Mouse (Mus musculus) CH12.LX (cell line): ENCODE measurements around the gene Pde3a. TPM values are rescaled to one million over a fixed set of nuclear protein-coding genes. Genes with fewer than 3 reads are reported as not detected.

Source experiments
- DNase-seq: peaks from one replicate; pipeline ENCODE4 v3.0.0-alpha.2; 2013; ENCODE audit errors: extremely low read depth
- H3K27ac ChIP-seq: 2 replicates; pipeline ENCODE4 v1.5.1; 2012; ENCODE audit warnings: low read depth, mild to moderate bottlenecking, control low read depth, moderate library complexity; ENCODE audit not compliant: insufficient read depth
- H3K27me3 ChIP-seq: replicated peaks from 2 replicates; pipeline ENCODE3; 2012; ENCODE audit warnings: inconsistent platforms
- H3K36me3 ChIP-seq, 2 experiments: replicated peaks in 1 of 2; 2 replicates each; pipeline versions ENCODE3 to v1.6.1; 2012; ENCODE audit warnings: inconsistent platforms in 1 of 2, low read length in 1 of 2, mild to moderate bottlenecking in 1 of 2, mixed read lengths in 1 of 2, moderate library complexity in 1 of 2; ENCODE audit not compliant: control insufficient read depth in 1 of 2, insufficient read depth in 1 of 2
- H3K4me1 ChIP-seq, 2 experiments: 2 replicates each; pipeline ENCODE4 v1.6.1; 2012; ENCODE audit warnings: inconsistent platforms in 1 of 2, moderate library complexity in 1 of 2; ENCODE audit not compliant: insufficient read depth in 2 of 2, control insufficient read depth in 1 of 2
- H3K4me2 ChIP-seq: 2 replicates; pipeline ENCODE4 v1.6.1; 2012; ENCODE audit warnings: low read depth, mild to moderate bottlenecking, control low read depth; ENCODE audit not compliant: poor library complexity, insufficient read depth, severe bottlenecking
- H3K4me3 ChIP-seq, 3 experiments: fragments of 150-350 bp in 1 of 3; sonication (generic) in 1 of 3; replicated peaks in 1 of 3; 2 replicates each; pipeline versions ENCODE3 to v1.5.1; 2011 to 2012; ENCODE audit warnings: low read depth in 2 of 3, low read length in 2 of 3, mild to moderate bottlenecking in 2 of 3, moderate library complexity in 2 of 3, control low read depth in 1 of 3, improper control_type of control experiment in 1 of 3, inconsistent platforms in 1 of 3, mixed read lengths in 1 of 3; ENCODE audit not compliant: poor library complexity in 1 of 3
- H3K79me2 ChIP-seq: replicated peaks from 2 replicates; pipeline ENCODE4 v1.6.1; 2012; ENCODE audit warnings: mild to moderate bottlenecking, moderate library complexity; ENCODE audit not compliant: control insufficient read depth, poor library complexity, insufficient read depth, severe bottlenecking; ENCODE audit errors: extremely low read depth
- H3K9ac ChIP-seq: 2 replicates; pipeline ENCODE4 v1.6.1; 2012; ENCODE audit warnings: low read depth, mild to moderate bottlenecking, control low read depth, moderate library complexity; ENCODE audit not compliant: insufficient read depth
- H3K9me3 ChIP-seq: replicated peaks from 2 replicates; pipeline ENCODE3; 2012; ENCODE audit warnings: low read length, inconsistent platforms, mixed read lengths
- BHLHE40 ChIP-seq: IDR thresholded peaks from 2 replicates; pipeline ENCODE4 v1.6.1; 2011; ENCODE audit warnings: mild to moderate bottlenecking, low read depth, low read length, improper control_type of control experiment
- CHD1 ChIP-seq: IDR thresholded peaks from 2 replicates; pipeline ENCODE4 v1.6.1; 2012; ENCODE audit warnings: low read depth, low read length, improper control_type of control experiment, inconsistent platforms
- CHD2 ChIP-seq: IDR thresholded peaks from 2 replicates; pipeline ENCODE4 v1.6.1; 2011; ENCODE audit warnings: low read length, improper control_type of control experiment
- CTCF ChIP-seq, 2 experiments: IDR thresholded peaks in 1 of 2; conservative IDR thresholded peaks in 1 of 2; 2 replicates each; pipeline ENCODE4 v1.5.1; 2011 to 2012; ENCODE audit warnings: low read depth in 2 of 2, low read length in 2 of 2, improper control_type of control experiment in 1 of 2, inconsistent platforms in 1 of 2, mild to moderate bottlenecking in 1 of 2, moderate library complexity in 1 of 2
- ELF1 ChIP-seq: IDR thresholded peaks from 2 replicates; pipeline ENCODE4 v1.6.1; 2014; ENCODE audit warnings: low read depth, mild to moderate bottlenecking, inconsistent platforms, low read length, improper control_type of control experiment
- ETS1 ChIP-seq: conservative IDR thresholded peaks from 2 replicates; pipeline ENCODE4 v1.6.1; 2012; ENCODE audit warnings: low read depth, mild to moderate bottlenecking, inconsistent platforms, low read length, improper control_type of control experiment, moderate library complexity
- JUND ChIP-seq: conservative IDR thresholded peaks from 2 replicates; pipeline ENCODE4 v1.6.1; 2011; ENCODE audit warnings: low read depth, low read length, improper control_type of control experiment
- KAT2A ChIP-seq: IDR thresholded peaks from 2 replicates; pipeline ENCODE4 v1.6.1; 2012; ENCODE audit warnings: low read length, improper control_type of control experiment, inconsistent platforms; ENCODE audit not compliant: insufficient replicate concordance
- MAFK ChIP-seq: IDR thresholded peaks from 2 replicates; pipeline ENCODE4 v1.6.1; 2011; ENCODE audit warnings: low read length, improper control_type of control experiment; ENCODE audit not compliant: insufficient replicate concordance
- MAZ ChIP-seq: IDR thresholded peaks from 2 replicates; pipeline ENCODE4 v1.6.1; 2012; ENCODE audit warnings: low read depth, mild to moderate bottlenecking, inconsistent platforms, low read length, improper control_type of control experiment, moderate library complexity
- MEF2A ChIP-seq: IDR thresholded peaks from 2 replicates; pipeline ENCODE4 v1.6.1; 2014; ENCODE audit warnings: low read depth, mild to moderate bottlenecking, inconsistent platforms, low read length, improper control_type of control experiment, borderline replicate concordance
- NELFE ChIP-seq: IDR thresholded peaks from 2 replicates; pipeline ENCODE4 v1.6.1; 2011; ENCODE audit warnings: low read depth, low read length, improper control_type of control experiment
- POLR2A ChIP-seq: IDR thresholded peaks from 2 replicates; pipeline ENCODE4 v1.6.1; 2011; ENCODE audit warnings: low read depth, mild to moderate bottlenecking, improper control_type of control experiment, low read length
- POLR2AphosphoS2 ChIP-seq: IDR thresholded peaks from 2 replicates; pipeline ENCODE4 v1.6.1; 2011; ENCODE audit warnings: low read depth, low read length, improper control_type of control experiment
- RCOR1 ChIP-seq: conservative IDR thresholded peaks from 2 replicates; pipeline ENCODE4 v1.6.1; 2012; ENCODE audit warnings: low read depth, mild to moderate bottlenecking, inconsistent platforms, low read length, improper control_type of control experiment
- SMC3 ChIP-seq: IDR thresholded peaks from 2 replicates; pipeline ENCODE4 v1.6.1; 2011; ENCODE audit warnings: low read depth, low read length, improper control_type of control experiment
- dilution Hi-C: fragments of 300-500 bp; cut with MboI; formaldehyde crosslinking; loops from 2 replicates; pipeline ENCODE4 v1.14.3; 2020; ENCODE audit warnings: low sequenced_read_pairs; ENCODE audit not compliant: extremely low pct_unique_long_range_greater_than_20kb, extremely low pct_ligation_motif_present
- in situ Hi-C: fragments of 300-500 bp; cut with MboI; formaldehyde crosslinking; loops from 3 replicates; pipeline ENCODE4 v1.14.3; 2019; ENCODE audit warnings: low sequenced_read_pairs, low pct_ligation_motif_present, low pct_unique_long_range_greater_than_20kb, mixed read lengths
- polyA plus RNA-seq: library from polyadenylated mRNA; unstranded; fragments of >175 nt; gene quantifications from 2 replicates; pipeline ENCODE4 v1.2.1, GENCODE M21; 2012; ENCODE audit warnings: low read depth; ENCODE audit not compliant: insufficient read length
- total RNA-seq, 2 experiments: library from RNA; depleted of rRNA; stranded (reverse); fragments of 300-350 nt in 1 of 2; fragments of >200 nt in 1 of 2; gene quantifications; 2 replicates each; pipeline ENCODE4 v1.2.3; 2012 to 2014

The Pde3a gene
- total and polyA plus RNA-seq, 3 experiments, result under 0.01 to 0.04 (median 0.03) TPM

- no peaks in the 10 kb centered on the region for H3K36me3 ChIP-seq
- no peak overlapping the region for H3K4me2 ChIP-seq
- no peak for TF ChIP-seq POLR2AphosphoS2
- no peak for TF ChIP-seq KAT2A
- TF ChIP-seq CHD1, result no peak
- no peaks in the 10 kb centered on the region for H3K27me3 ChIP-seq
- H3K4me1 ChIP-seq, result no peaks in the 10 kb centered on the region
- dilution Hi-C loops, result no loop called here
- no peaks in the 10 kb centered on the region for H3K9me3 ChIP-seq
- no peak overlapping the region for H3K27ac ChIP-seq
- in situ Hi-C loops, result no loop called here
- no peak overlapping the region for H3K9ac ChIP-seq
- no peaks in the 10 kb centered on the region for H3K79me2 ChIP-seq
- no peak for DNase-seq
- H3K4me3 ChIP-seq, result no peak overlapping the region
These were observed 24.6 kb downstream of the Pde3a start for GRCm38 (mm10) chr6:141273685-141274084.

GRCm38 (mm10) chr6:141281685-141282084 lies 32.6 kb downstream of the Pde3a start:
- in situ Hi-C loops, result no loop called here
- no peak overlapping the region for H3K4me2 ChIP-seq
- H3K4me1 ChIP-seq, result no peaks in the 10 kb centered on the region
- dilution Hi-C loops, result no loop called here
- no peak overlapping the region for H3K27ac ChIP-seq
- no peak for TF ChIP-seq MAZ
- no peak for TF ChIP-seq ELF1
- TF ChIP-seq BHLHE40, result no peak
- TF ChIP-seq CTCF (conservative IDR thresholded peaks at IDR 0.05 in 1 of 2, IDR thresholded peaks at IDR 0.05 in 1 of 2; ENCODE audit: low read depth in 2 of 2, low read length in 2 of 2), result no peak
- TF ChIP-seq KAT2A, result no peak
- TF ChIP-seq, all 38 proteins: peak for 0
- Histone ChIP-seq H3K36me3 (no peaks in the 10 kb centered on the region), H3K27me3 (no peaks in the 10 kb centered on the region), H3K9ac (no peak overlapping the region), H3K4me3 (no peak overlapping the region), H3K9me3 (no peaks in the 10 kb centered on the region), H3K79me2 (no peaks in the 10 kb centered on the region)
- DNase-seq, result no peak

GRCm38 (mm10) chr6:141282796-141283195 lies 33.7 kb downstream of the Pde3a start:
- Histone ChIP-seq H3K79me2 (no peaks in the 10 kb centered on the region), H3K27me3 (no peaks in the 10 kb centered on the region), H3K9me3 (no peaks in the 10 kb centered on the region), H3K9ac (no peak overlapping the region), H3K36me3 (no peaks in the 10 kb centered on the region), H3K4me3 (no peak overlapping the region), H3K4me2 (no peak overlapping the region), H3K27ac (no peak overlapping the region), H3K4me1 (no peaks in the 10 kb centered on the region)
- dilution Hi-C loops (no loop called here), in situ Hi-C loops (no loop called here)
- TF ChIP-seq BHLHE40 (no peak), ELF1 (no peak), RCOR1 (no peak), KAT2A (no peak), MEF2A (no peak), JUND (no peak), MAZ (no peak), POLR2A (no peak), CTCF (conservative IDR thresholded peaks at IDR 0.05 in 1 of 2, IDR thresholded peaks at IDR 0.05 in 1 of 2; ENCODE audit: low read depth in 2 of 2, low read length in 2 of 2) (no peak), ETS1 (no peak), CHD2 (no peak), NELFE (no peak), SMC3 (no peak), MAFK (no peak)
- DNase-seq, result no peak
